Mouse (Mus musculus) spleen, adult 2 months (tissue): ENCODE measurements around the gene Ccdc174.

Experiments
- CTCF ChIP-seq: fragments of 200-500 bp; IDR thresholded peaks from 2 replicates; pipeline ENCODE4 v1.5.1; 2011; ENCODE audit warnings: mild to moderate bottlenecking, inconsistent platforms; ENCODE audit not compliant: insufficient read depth, insufficient read length, insufficient replicate concordance; ENCODE audit errors: extremely low read depth
- POLR2A ChIP-seq: fragments of 200-500 bp; IDR thresholded peaks from 2 replicates; pipeline ENCODE4 v1.6.1; 2011; ENCODE audit warnings: low read depth, low read length, inconsistent platforms

- TF ChIP-seq POLR2A, result no peak
- TF ChIP-seq CTCF, result peak; percentile 75; the same call in 1 of the 2 replicates
Measured at GRCm38 (mm10) chr6:91901505-91901904, 23.7 kb downstream of the Ccdc174 start.
